Mouse (Mus musculus) heart, adult 9 months (tissue): ENCODE data around the gene Nags.
"Not testable (repeated sequence)": the region's sequence is repeated elsewhere in the genome, so short reads cannot be mapped to it uniquely, and the experiment has no call there.

ENCODE experiments used
- DNase-seq, 2 experiments: peaks; one replicate each; pipeline ENCODE4 v3.0.0; 2022; ENCODE audit warnings: low spot score in 2 of 2

Gene Nags

DNA sequence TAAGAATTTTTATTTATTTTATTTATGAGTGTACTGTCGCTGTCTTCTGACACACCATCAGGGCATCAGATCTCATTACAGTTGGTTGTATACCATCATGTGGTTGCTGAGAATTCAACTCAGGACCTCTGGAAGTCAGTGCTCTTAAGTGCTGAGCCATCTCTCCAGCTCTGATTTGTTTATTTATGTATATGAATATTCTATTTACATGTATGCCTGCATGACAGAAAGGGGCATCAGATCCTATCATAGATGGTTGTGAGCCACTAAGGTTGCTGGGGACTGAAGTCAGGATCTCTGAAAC lies 11.4 kb downstream of the Nags start:
- no peak for DNase-seq

GRCm38 (mm10) chr11:102158024-102158423 lies 12.7 kb downstream of the Nags start:
- not testable (repeated sequence) for DNase-seq

DNA sequence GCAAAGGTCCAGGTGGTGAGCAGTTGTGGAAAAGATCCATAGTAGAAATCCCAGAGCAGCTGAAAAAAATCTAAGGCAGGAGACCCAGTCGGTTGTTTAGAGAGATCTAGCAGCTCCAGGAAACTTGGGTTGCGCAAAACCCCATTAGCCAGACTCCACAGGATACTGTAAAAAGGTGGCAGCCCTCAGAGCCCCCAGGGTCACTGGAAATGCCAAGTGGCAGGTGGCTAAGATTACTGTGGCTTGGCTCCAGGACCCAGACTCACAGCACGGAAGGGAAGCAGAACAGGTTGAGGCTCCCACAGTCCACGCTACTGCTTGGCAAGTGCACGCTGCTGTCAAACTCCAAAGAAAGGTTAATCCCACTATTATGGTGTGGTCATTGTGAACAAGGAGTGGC lies 14.5 kb downstream of the Nags start:
- DNase-seq, result no peak

- no peak for DNase-seq
Observed at GRCm38 (mm10) chr11:102165971-102166722, 20.8 kb downstream of the Nags start.

DNA sequence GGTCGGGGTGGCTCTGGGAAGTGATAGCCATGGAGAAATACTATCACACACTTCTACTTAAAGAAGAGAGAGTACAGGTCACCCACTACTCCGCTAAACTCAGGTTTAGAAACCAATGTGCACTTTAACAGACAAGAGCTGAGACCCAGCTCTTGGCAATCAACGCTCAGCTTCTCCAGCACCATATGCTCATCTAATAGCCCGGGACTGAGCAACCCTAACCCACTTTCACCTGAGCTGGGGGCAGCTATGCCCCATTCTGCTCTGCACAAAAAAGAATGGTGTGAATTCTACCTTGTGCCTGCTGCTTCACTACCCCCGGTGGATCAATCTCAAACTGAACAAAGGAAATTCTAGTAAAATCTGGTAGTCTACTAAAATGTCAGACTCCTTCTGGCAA lies 22.2 kb downstream of the Nags start:
- no peak for DNase-seq

- no peak for DNase-seq
Observed at GRCm38 (mm10) chr11:102168689-102169088, 23.4 kb downstream of the Nags start.

DNA sequence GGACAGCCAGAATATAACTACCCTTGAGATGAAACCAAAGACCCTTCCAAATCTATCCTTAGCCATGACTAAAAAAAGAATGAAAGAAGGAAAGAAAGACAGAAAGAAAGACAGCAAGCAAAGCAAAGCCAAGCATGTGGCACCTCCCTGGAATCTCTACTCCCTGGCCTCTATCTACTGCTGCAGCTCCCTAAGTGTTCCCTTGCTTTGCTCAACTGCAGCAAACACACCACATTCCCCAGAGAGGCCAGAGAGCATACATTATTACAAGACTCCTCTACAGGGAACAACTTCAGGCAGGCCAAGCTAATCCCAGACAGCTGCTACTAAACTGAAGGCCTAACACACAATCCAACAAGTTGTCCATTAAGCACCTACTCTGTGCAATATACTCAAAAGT lies 34.5 kb downstream of the Nags start:
- no peak for DNase-seq

DNA sequence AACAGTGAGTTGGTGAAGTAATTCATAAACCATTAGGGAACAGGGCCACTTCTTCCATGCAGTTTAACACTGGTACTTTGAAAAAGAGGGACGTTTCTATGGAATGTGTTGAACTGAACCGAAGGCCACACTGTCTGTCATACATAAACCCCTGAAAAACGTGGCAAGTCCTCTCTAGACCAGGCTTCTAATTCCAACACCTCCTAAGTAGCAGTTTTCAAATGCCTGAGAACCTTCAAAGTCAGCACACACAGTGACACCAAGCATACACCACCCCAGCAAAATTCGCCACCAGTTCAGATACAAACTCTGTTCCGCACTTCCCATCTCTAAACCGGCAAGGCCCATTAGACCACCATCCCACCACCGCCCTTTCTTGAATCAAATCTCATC lies 38.9 kb downstream of the Nags start:
- DNase-seq, result no peak

DNA sequence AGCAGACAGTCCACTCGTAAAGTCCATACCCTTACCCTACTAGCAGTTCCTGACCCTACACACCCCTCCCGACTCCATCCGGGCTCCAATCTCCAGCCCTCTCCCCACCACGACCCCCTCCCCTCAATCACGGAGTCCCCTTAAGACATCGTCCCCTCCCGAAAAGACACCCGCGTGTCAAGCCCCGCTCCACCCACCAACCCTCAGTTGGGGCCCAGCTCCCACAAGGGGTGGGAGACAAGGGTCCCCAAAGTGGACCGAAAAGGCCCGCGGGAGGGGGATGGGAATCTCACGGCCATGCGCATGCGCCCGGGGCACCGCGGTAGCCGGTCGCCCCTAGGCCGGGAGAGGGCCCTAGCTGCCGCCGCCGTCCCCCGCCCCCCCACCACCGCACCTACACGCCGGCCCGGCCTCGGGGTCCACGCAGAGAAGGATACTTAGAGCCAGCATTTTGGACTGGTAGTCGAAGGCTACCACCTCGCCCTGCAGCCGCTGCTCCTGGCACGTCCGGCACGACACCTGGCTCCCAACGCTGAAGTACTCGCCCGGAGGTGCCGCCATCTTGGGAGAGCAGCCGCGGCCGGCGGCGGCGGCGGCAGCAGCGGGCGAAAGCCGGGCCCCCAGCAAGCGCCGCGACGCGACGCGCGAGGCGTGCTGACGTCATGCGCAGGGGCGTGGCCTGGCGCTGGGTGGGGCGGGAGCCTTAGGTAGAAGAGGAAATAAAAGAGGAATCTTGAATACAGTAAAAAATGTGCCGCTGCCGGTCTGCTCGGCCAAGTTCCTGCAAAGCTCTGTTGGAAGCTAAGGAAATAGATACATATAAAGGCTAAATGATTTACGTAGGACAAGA lies 39.6 kb downstream of the Nags start, which contains the start of gene Lsm12:
Gene Lsm12, minus strand, starts transcription at position 651 of the 850 bp plus-strand sequence.
- DNase-seq, result peak; percentile 89 to 93

- DNase-seq, result no peak
Observed at GRCm38 (mm10) chr11:102185677-102186076, 40.4 kb downstream of the Nags start.

GRCm38 (mm10) chr11:102186235-102186634 lies 40.9 kb downstream of the Nags start:
- no peak for DNase-seq

DNA sequence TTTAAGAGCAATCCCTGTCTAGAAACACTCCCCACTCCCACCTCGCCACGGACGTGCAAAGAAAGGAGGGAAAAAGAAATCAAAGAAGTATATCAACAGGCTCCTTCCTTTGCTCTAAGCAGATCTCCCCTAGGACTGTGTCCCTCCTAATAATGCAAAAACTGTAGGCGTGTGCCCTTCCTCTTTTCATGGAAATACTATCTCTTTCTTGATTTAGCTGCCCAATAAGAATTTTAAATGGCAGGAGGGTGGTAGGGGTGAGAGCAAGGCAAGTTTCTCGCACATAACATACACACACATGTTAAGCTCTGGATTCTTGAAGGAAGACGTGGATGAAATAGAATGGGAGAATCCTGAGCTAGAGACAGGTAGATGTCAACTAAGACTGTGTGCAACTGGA lies 43.7 kb downstream of the Nags start:
- no peak for DNase-seq

- DNase-seq, result peak; percentile 93
Observed at GRCm38 (mm10) chr11:102189461-102190436, 44.4 kb downstream of the Nags start, which contains the start of gene G6pc3. Gene G6pc3 (plus strand): TSS chr11:102189620.

GRCm38 (mm10) chr11:102190848-102191247 lies 45.5 kb downstream of the Nags start:
- no peak for DNase-seq

GRCm38 (mm10) chr11:102193657-102194440 lies 48.5 kb downstream of the Nags start:
- DNase-seq, result no peak

DNA sequence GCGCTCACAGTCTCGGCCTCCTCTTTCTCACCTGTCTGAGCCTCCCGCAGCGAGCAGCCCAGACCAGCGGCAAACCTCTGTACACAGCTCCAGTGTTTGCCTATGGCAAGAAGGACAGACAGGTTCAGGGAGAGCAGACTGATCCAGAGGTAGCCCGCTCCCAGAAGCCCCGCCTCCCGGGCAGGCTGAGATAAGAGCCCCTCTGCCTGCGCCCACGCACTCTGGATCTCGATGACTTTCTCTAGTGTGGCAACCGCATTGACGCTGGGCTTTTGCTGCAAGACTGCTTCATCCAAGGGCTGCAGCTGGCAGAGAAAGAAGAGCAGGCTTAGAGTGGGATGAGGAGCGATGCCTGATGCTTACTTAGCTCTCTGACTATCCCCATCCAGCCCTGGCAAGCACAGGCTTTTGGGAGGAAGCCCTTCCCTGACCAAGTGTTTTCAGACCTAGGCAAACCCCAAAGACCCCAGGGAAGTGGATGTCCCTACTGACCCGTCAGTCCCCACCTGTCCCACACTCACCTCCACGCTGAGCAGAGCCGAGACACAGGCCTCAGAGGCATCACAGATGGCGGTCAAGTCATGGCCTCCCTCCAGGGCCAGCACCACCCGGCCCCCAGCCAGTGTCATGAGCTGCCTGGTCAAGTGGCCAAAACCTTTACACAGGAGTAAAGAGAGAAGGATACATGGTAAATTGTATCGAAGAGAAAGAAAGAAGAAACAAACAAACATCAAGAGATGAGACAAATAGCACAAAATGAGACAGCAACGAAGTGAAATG lies 50.9 kb downstream of the Nags start:
- DNase-seq, result no peak

GRCm38 (mm10) chr11:102198245-102198644 lies 52.9 kb downstream of the Nags start:
- DNase-seq, result no peak
